Comparison of ENCODE assay signal across 11 mouse cellular contexts in the genomic region with DNA sequence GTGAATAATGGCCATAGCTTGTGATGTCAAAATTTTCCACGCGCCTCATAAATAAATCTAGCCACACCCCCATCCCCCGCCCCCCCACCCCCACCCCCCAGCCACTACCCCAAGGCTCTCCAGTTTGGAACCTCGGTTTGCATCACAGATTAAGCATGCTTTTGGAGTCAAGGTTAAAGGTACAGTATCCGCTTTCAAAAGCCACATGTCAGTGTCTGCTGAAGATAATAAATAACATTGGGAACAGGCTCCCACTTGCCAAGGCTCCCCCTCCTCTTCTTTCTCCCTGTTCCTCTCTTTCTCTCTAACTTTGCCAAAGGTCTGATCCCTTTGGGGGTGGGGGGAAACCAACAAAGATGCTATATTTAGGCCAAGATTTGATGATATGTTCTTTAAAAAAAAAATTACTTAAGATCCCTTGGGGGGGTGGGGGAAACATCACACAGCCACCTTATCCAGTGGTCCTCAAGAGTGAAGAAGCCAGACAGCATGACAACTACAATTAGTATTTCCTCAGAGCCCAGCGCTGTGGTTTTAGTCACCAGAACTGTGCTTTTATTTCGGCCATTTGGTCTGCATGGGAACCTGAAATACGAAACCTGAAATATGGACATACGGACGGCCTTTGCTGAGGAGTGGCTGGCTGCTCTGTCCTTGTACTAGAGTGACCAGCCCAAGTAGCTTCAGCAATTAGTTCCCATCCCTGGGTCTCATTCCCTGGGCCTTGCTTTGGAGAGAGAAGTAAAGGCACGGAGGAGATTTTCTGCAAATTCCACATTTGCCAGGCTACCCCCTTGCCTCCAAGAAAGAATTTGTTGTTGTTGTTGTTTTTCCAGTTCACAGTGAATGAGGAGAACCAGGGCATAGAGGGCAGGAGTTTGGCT.
DNase-seq lines count a peak whose midpoint lies in the region; ATAC-seq and TF ChIP-seq lines count a peak whose summit lies in the region.
"Had no signal": no experiment of that assay in that cellular context is flagged by ENCODE, and none has a peak within 500 bp of the region (broad histone marks: within the 10 kb centered on the region; RNA-seq: fewer than 3 reads in every experiment).

No protein-coding gene starts in this region.

- peak overlapping the region; percentile 18; the same call in 1 of the 2 replicates for H3K4me3 ChIP-seq in kidney, postnatal 0 days (replicated peaks; ENCODE audit: low read depth, low read length)
- no peak overlapping the region for H3K4me3 ChIP-seq in hindbrain, embryonic 12.5 days
- H3K4me3 ChIP-seq in neural tube, embryonic 15.5 days (replicated peaks), result no peak overlapping the region

- WGBS in kidney, postnatal 0 days, result 22% methylated on average over 11 of the region's 11 CpGs
- 60% methylated on average over 11 of the region's 11 CpGs for WGBS in hindbrain, embryonic 12.5 days
- WGBS in neural tube, embryonic 15.5 days, result 67% methylated on average over 11 of the region's 11 CpGs

- H3K27me3 ChIP-seq in kidney, postnatal 0 days (ENCODE audit: insufficient read depth, low read length), result no peaks in the 10 kb centered on the region
- H3K27me3 ChIP-seq in hindbrain, embryonic 12.5 days, result no peaks in the 10 kb centered on the region
- H3K27me3 ChIP-seq in neural tube, embryonic 15.5 days (replicated peaks), result no peaks in the 10 kb centered on the region

- H3K36me3 ChIP-seq in kidney, postnatal 0 days (ENCODE audit: insufficient read depth, low read length), result no peaks in the 10 kb centered on the region
- H3K36me3 ChIP-seq in hindbrain, embryonic 12.5 days, result no peaks in the 10 kb centered on the region
- no peaks in the 10 kb centered on the region for H3K36me3 ChIP-seq in neural tube, embryonic 15.5 days

- 0 out of 2 replicates have a peak, but pooled peaks cover 11% of the 10 kb centered on the region for H3K4me1 ChIP-seq in kidney, postnatal 0 days (replicated peaks; ENCODE audit: insufficient read depth, low read length)
- H3K4me1 ChIP-seq in hindbrain, embryonic 12.5 days, result peaks cover 14% of the 10 kb centered on the region
- H3K4me1 ChIP-seq in neural tube, embryonic 15.5 days, result peaks cover 19% of the 10 kb centered on the region

- no peaks in the 10 kb centered on the region for H3K9me3 ChIP-seq in kidney, postnatal 0 days (replicated peaks; ENCODE audit: low read length)
- H3K9me3 ChIP-seq in hindbrain, embryonic 12.5 days (replicated peaks), result no peaks in the 10 kb centered on the region
- no peaks in the 10 kb centered on the region for H3K9me3 ChIP-seq in neural tube, embryonic 15.5 days (replicated peaks)

- H3K27ac ChIP-seq in kidney, postnatal 0 days, result no peak overlapping the region
- peak overlapping the region; percentile 23; the same call in 1 of the 2 replicates for H3K27ac ChIP-seq in hindbrain, embryonic 12.5 days
- 0 out of 2 replicates have a peak overlapping the region, but pooled peaks have one; percentile 23 for H3K27ac ChIP-seq in neural tube, embryonic 15.5 days (replicated peaks)

- peak; percentile 73; the same call in 1 of the 2 replicates for ATAC-seq in kidney, postnatal 0 days (replicated peaks; ENCODE audit: low FRiP score, low read depth)
- ATAC-seq in hindbrain, embryonic 12.5 days (ENCODE audit: low FRiP score), result no peak
- ATAC-seq in neural tube, embryonic 15.5 days (ENCODE audit: low FRiP score), result no peak
- ATAC-seq in monocyte, adult 5-6 weeks (replicated peaks; ENCODE audit: insufficient number of reproducible peaks, low FRiP score, low TSS enrichment, poor library complexity, severe bottlenecking), result no peak
- ATAC-seq: liver, postnatal 0 days had no signal

- no peak overlapping the region for H3K9ac ChIP-seq in kidney, postnatal 0 days (ENCODE audit: low read depth, low read length)
- no peak overlapping the region for H3K9ac ChIP-seq in hindbrain, embryonic 12.5 days
- no peak overlapping the region for H3K9ac ChIP-seq in neural tube, embryonic 15.5 days (replicated peaks)
- H3K9ac ChIP-seq: liver, postnatal 0 days had no signal

- peak; percentile 52 for DNase-seq in adrenal gland, adult 2 months
- no peak for DNase-seq in adrenal gland, postnatal 4 days (ENCODE audit: low spot score in 2 of 2)
- DNase-seq in kidney, postnatal 0 days (ENCODE audit: low spot score), result peak; percentile 81
- no peak for DNase-seq in kidney, postnatal 36 days
- DNase-seq in gastrocnemius, postnatal 25 days, result no peak
- DNase-seq: cerebellum, adult 2 months; liver, postnatal 0 days; thymus, postnatal 14 days had no signal

- peak overlapping the region; percentile 53 for H3K4me2 ChIP-seq in kidney, postnatal 0 days (ENCODE audit: low read length)
- peak overlapping the region; percentile 11 for H3K4me2 ChIP-seq in hindbrain, embryonic 12.5 days (replicated peaks)
- peak overlapping the region; percentile 50 for H3K4me2 ChIP-seq in neural tube, embryonic 15.5 days

- TF ChIP-seq CTCF in kidney, postnatal 0 days (IDR thresholded peaks at IDR 0.05; ENCODE audit: low read depth), result no peak

Comparison
In these comparisons a context has a peak if more than half of its experiments do, and no peak if none do; other contexts are left out.
1. DNase-seq: peak in adrenal gland, adult 2 months (single experiment) and kidney, postnatal 0 days (single experiment); none in adrenal gland, postnatal 4 days (0 of 2), kidney, postnatal 36 days (0 of 2) and gastrocnemius, postnatal 25 days (single experiment).
2. Peak in every context shown above with its lines, with median percentiles within 50 percentile points of each other: H3K4me2 ChIP-seq.